Mouse (Mus musculus): ENCODE data around the gene Tchp. TPM values are rescaled to one million over a fixed set of nuclear protein-coding genes. Genes with fewer than 3 reads are reported as not detected.

Gene Tchp
- polyA plus RNA-seq, 1 experiment: 74.7 TPM

DNA sequence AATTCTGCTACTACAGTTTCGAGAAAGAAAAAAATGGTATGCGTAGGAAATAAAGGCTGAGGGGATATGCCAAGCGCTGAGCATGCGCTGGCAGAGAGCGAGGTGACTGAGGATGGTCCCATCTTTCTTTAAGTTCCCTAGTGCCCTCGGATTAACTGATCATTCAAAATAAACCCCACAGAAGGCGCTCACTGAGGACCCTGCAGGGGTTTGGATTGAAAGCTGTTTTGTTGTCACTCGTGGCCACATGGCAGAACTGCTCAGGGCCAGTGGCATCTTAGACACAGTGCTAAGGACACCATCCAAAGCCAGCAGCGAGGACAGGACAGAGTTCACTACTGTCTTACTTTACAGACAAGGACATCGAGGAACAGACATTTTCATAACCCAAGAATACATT, 42.8 kb downstream of the Tchp start:
- H3K4me3 ChIP-seq (ENCODE audit: control insufficient read depth, low read depth, low read length): no peak overlapping the region
- peaks cover 3% of the 10 kb centered on the region; the same call in 1 of the 2 replicates for H3K36me3 ChIP-seq (ENCODE audit: control insufficient read depth, insufficient read depth, low read length)
- H3K4me1 ChIP-seq (ENCODE audit: control insufficient read depth, insufficient read depth, low read length): no peaks in the 10 kb centered on the region
- H3K27me3 ChIP-seq (ENCODE audit: control insufficient read depth, insufficient read depth, low read length): no peaks in the 10 kb centered on the region
- H3K27ac ChIP-seq (ENCODE audit: control insufficient read depth, insufficient read depth, low read depth, low read length): no peak overlapping the region
- TF ChIP-seq POLR2A (IDR thresholded peaks at IDR 0.05; ENCODE audit: control insufficient read depth, low read depth, low read length): no peak

DNA sequence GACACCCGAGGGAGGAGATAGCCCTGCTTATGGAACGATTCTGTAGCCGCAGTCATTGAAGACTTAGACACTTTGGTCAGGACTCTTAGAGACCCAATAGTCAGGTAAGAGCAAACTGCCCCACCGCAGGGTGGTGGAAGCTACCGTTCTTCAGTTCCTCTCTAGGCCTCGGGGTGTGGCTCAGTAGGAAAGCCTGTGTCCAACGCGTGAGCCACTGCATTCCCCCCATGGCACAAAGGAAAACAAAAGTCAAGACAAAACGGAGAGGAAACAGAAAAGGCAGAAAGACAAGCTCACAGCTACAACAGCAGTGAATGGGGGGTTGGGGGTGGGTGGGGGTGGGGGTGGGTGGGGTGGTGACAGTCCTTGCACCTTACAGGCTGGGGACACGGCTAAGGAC, 44.8 kb downstream of the Tchp start:
- Histone ChIP-seq H3K27ac (ENCODE audit: control insufficient read depth, insufficient read depth, low read depth, low read length) (no peak overlapping the region), H3K36me3 (ENCODE audit: control insufficient read depth, insufficient read depth, low read length) (peaks cover 3% of the 10 kb centered on the region; the same call in 1 of the 2 replicates)

DNA sequence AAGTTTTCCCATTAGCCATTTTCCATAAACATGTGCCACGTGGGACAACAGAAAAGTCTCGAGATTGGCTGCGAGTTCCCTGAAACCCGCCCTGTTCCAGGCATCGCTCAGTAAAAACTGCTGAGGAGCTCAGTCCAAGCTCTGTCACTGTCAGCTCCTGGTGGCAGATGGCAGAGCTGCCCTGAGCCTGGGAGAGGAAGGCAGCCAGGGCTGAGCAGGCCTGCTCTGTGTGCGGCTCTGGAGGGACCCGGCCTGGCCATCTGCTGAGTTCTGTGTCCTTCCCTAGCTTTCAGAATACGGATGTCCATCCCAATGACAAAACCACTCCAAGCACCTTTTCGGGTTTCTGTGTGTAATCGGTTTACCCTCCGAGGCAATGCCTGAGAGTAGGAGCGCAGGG, 45.8 kb downstream of the Tchp start:
- TF ChIP-seq POLR2A (IDR thresholded peaks at IDR 0.05; ENCODE audit: control insufficient read depth, low read depth, low read length) (no peak), CTCF (IDR thresholded peaks at IDR 0.05; ENCODE audit: control insufficient read depth, insufficient read depth, insufficient replicate concordance, low read depth, low read length) (no peak)
- Histone ChIP-seq H3K36me3 (ENCODE audit: control insufficient read depth, insufficient read depth, low read length) (no peaks in the 10 kb centered on the region; the same call in 1 of the 2 replicates), H3K4me1 (ENCODE audit: control insufficient read depth, insufficient read depth, low read length) (no peaks in the 10 kb centered on the region), H3K27me3 (ENCODE audit: control insufficient read depth, insufficient read depth, low read length) (no peaks in the 10 kb centered on the region), H3K27ac (ENCODE audit: control insufficient read depth, insufficient read depth, low read depth, low read length) (no peak overlapping the region), H3K4me3 (ENCODE audit: control insufficient read depth, low read depth, low read length) (no peak overlapping the region)

More for the DNA sequence above, 44.8 kb downstream of the Tchp start:
- no peak overlapping the region for H3K4me3 ChIP-seq (ENCODE audit: control insufficient read depth, low read depth, low read length)
- TF ChIP-seq POLR2A (IDR thresholded peaks at IDR 0.05; ENCODE audit: control insufficient read depth, low read depth, low read length): no peak
- no peak for TF ChIP-seq CTCF (IDR thresholded peaks at IDR 0.05; ENCODE audit: control insufficient read depth, insufficient read depth, insufficient replicate concordance, low read depth, low read length)
- no peaks in the 10 kb centered on the region for H3K4me1 ChIP-seq (ENCODE audit: control insufficient read depth, insufficient read depth, low read length)
- no peaks in the 10 kb centered on the region for H3K27me3 ChIP-seq (ENCODE audit: control insufficient read depth, insufficient read depth, low read length)

DNA sequence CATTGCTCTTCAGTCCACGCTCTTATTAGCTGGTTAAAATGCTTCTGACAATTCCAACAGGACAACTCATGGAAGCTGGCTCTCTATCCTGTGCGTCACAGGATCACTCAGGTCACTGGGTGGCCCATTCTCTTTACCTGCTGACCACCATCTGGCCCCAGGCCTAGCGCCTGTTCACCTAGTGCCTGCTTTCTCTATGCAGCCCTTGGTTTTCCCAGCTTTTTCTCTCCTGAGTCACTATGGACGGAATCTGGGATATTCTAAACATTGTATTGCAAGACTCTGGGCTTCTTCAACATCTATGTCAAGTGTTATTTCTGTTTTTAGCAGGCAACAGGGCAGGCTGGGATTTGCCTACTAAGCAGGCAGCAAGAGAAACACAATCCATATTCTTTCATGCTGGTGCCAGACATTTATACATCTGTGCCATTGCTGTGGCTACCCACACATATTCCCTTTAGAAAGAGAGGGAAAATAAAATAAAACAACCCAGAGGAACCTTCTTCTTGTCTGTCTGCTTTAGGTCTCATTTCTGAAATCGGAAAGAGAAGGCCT, 52.1 kb downstream of the Tchp start:
- peaks cover 2% of the 10 kb centered on the region for H3K36me3 ChIP-seq (ENCODE audit: control insufficient read depth, insufficient read depth, low read length)

DNA sequence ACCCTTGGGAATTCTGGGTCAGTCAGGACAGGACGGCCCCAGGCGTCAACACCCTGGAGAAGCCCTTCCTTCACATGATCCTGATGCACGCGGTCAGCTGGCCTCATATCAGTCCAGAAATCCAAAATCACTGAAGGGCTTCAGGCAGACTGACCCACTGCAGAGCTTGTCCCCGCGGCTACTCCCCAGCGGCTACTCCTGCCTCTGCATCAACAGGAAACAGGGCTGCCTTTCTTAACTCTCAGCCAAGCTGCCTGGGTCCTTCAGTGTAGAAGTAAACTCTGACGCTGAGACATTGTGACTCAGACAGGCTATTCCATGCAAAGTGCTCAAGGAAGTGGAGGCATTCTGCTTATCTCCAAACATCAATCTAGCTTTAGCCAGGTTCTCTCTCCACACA, 54.4 kb downstream of the Tchp start:
- no peak overlapping the region for H3K4me3 ChIP-seq (ENCODE audit: control insufficient read depth, low read depth, low read length)
- H3K4me1 ChIP-seq (ENCODE audit: control insufficient read depth, insufficient read depth, low read length): no peaks in the 10 kb centered on the region
- H3K36me3 ChIP-seq (ENCODE audit: control insufficient read depth, insufficient read depth, low read length): peaks cover 2% of the 10 kb centered on the region
- no peaks in the 10 kb centered on the region for H3K27me3 ChIP-seq (ENCODE audit: control insufficient read depth, insufficient read depth, low read length)
- TF ChIP-seq POLR2A (IDR thresholded peaks at IDR 0.05; ENCODE audit: control insufficient read depth, low read depth, low read length) (no peak), CTCF (IDR thresholded peaks at IDR 0.05; ENCODE audit: control insufficient read depth, insufficient read depth, insufficient replicate concordance, low read depth, low read length) (no peak)
- no peak overlapping the region for H3K27ac ChIP-seq (ENCODE audit: control insufficient read depth, insufficient read depth, low read depth, low read length)

More for the DNA sequence above, 52.1 kb downstream of the Tchp start:
- Histone ChIP-seq H3K27me3 (ENCODE audit: control insufficient read depth, insufficient read depth, low read length) (no peaks in the 10 kb centered on the region), H3K4me3 (ENCODE audit: control insufficient read depth, low read depth, low read length) (no peak overlapping the region), H3K4me1 (ENCODE audit: control insufficient read depth, insufficient read depth, low read length) (no peaks in the 10 kb centered on the region), H3K27ac (ENCODE audit: control insufficient read depth, insufficient read depth, low read depth, low read length) (no peak overlapping the region)
- TF ChIP-seq CTCF (IDR thresholded peaks at IDR 0.05; ENCODE audit: control insufficient read depth, insufficient read depth, insufficient replicate concordance, low read depth, low read length) (no peak), POLR2A (IDR thresholded peaks at IDR 0.05; ENCODE audit: control insufficient read depth, low read depth, low read length) (no peak)

DNA sequence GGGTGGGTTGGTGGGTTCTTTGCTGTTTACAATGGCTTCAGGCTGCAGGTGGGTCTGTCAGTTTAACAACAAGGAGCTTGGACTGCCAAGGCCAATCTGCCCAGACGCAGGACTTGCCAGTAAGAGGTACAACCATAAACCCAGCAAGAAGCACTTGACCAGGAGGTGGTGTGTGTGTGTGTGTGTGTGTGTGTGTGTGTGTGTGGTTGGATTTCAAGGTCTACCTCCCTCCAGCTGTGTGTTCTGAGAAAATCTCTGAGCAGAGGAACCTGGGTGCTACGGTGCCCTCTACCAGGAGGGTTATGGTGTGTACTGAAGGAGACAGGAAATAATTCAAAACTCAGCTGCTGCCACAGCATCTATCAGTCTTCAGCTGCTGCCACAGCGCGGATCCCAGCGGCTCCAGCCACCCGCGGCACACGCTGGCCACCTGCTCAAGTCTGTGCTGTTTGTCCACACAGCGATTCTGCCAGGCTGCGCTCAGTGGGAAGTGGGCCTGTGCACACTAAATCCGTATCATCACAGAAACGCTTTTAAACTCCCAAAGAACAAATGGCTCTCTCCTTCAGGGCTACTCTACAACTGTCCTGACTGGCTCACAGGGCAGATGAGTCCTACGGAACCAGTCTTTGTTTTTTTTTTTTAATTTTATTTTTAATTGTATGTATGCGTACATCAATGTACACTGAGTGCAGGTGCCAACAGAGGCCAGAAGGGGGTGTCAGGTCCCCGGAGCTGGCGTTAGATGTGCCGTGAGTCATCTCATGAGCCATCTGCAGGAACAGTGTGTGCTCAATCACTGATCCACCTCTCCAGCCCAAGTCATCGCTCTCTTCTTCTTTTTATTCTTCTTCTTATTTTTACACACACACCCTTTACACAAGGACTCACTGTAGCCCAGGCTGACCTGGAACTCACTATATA, 57.5 kb downstream of the Tchp start:
- Histone ChIP-seq H3K4me1 (ENCODE audit: control insufficient read depth, insufficient read depth, low read length) (no peaks in the 10 kb centered on the region), H3K36me3 (ENCODE audit: control insufficient read depth, insufficient read depth, low read length) (peaks cover 2% of the 10 kb centered on the region; the same call in 1 of the 2 replicates), H3K27me3 (ENCODE audit: control insufficient read depth, insufficient read depth, low read length) (no peaks in the 10 kb centered on the region), H3K4me3 (ENCODE audit: control insufficient read depth, low read depth, low read length) (no peak overlapping the region), H3K27ac (ENCODE audit: control insufficient read depth, insufficient read depth, low read depth, low read length) (no peak overlapping the region)
- TF ChIP-seq POLR2A (IDR thresholded peaks at IDR 0.05; ENCODE audit: control insufficient read depth, low read depth, low read length) (no peak), CTCF (IDR thresholded peaks at IDR 0.05; ENCODE audit: control insufficient read depth, insufficient read depth, insufficient replicate concordance, low read depth, low read length) (no peak)

DNA sequence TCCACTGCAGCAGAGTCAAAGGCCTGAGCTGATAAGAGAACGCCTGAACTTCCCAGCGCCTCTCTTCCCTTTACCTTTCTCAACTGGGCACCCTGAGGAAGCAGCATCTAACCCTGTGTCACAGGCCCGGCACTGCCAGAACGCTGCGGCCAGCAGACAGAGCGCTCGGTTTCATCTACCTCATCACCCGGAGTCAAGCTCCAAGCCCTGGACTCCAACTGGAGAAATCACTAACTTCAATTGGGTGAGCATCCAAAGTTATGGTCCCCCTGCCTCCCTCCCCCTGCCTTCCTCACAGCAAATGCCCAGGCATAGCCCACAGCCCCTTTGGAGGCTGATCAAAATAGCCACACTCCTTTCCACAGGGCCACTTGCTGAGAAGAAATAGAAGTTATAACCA, 59.1 kb downstream of the Tchp start:
- no peak overlapping the region for H3K27ac ChIP-seq (ENCODE audit: control insufficient read depth, insufficient read depth, low read depth, low read length)
- no peaks in the 10 kb centered on the region for H3K27me3 ChIP-seq (ENCODE audit: control insufficient read depth, insufficient read depth, low read length)
- TF ChIP-seq POLR2A (IDR thresholded peaks at IDR 0.05; ENCODE audit: control insufficient read depth, low read depth, low read length) (no peak), CTCF (IDR thresholded peaks at IDR 0.05; ENCODE audit: control insufficient read depth, insufficient read depth, insufficient replicate concordance, low read depth, low read length) (no peak)
- no peaks in the 10 kb centered on the region for H3K4me1 ChIP-seq (ENCODE audit: control insufficient read depth, insufficient read depth, low read length)
- no peak overlapping the region for H3K4me3 ChIP-seq (ENCODE audit: control insufficient read depth, low read depth, low read length)
- H3K36me3 ChIP-seq (ENCODE audit: control insufficient read depth, insufficient read depth, low read length): no peaks in the 10 kb centered on the region

All from testis, adult 2 months (tissue).